Comparison of ENCODE assay signal across 16 mouse cellular contexts in genomic region chr17:43357902-43358539, GRCm38 (mm10). TPM values are rescaled to one million over a fixed set of nuclear protein-coding genes. Genes with fewer than 3 reads are reported as not detected.
DNase-seq lines count a peak whose midpoint lies in the region; ATAC-seq and TF ChIP-seq lines count a peak whose summit lies in the region.
"Had no signal": no experiment of that assay in that cellular context is flagged by ENCODE, and none has a peak within 500 bp of the region (broad histone marks: within the 10 kb centered on the region; RNA-seq: fewer than 3 reads in every experiment).

No protein-coding gene starts in this region.

- TF ChIP-seq EP300 in stomach, postnatal 0 days (optimal IDR thresholded peaks at IDR 0.05) = no peak

- H3K27me3 ChIP-seq in heart, embryonic 10.5 days (ENCODE audit: insufficient read depth, poor library complexity, severe bottlenecking) = 0 out of 2 replicates have a peak, but pooled peaks cover 5% of the 10 kb centered on the region
- H3K27me3 ChIP-seq in neural tube, embryonic 12.5 days (replicated peaks) = no peaks in the 10 kb centered on the region
- H3K27me3 ChIP-seq in limb, embryonic 13.5 days = no peaks in the 10 kb centered on the region
- H3K27me3 ChIP-seq in stomach, postnatal 0 days (ENCODE audit: control insufficient read depth, insufficient read depth, low read length) = no peaks in the 10 kb centered on the region

- no peak overlapping the region for H3K9ac ChIP-seq in neural tube, embryonic 12.5 days
- H3K9ac ChIP-seq in limb, embryonic 13.5 days = no peak overlapping the region
- H3K9ac ChIP-seq in stomach, postnatal 0 days (ENCODE audit: low read length) = no peak overlapping the region
- H3K9ac ChIP-seq: liver, embryonic 13.5 days had no signal

- peaks cover 35% of the 10 kb centered on the region for H3K4me1 ChIP-seq in heart, embryonic 10.5 days
- H3K4me1 ChIP-seq in neural tube, embryonic 12.5 days = peaks cover 4% of the 10 kb centered on the region; the same call in 1 of the 2 replicates
- peaks cover 13% of the 10 kb centered on the region for H3K4me1 ChIP-seq in limb, embryonic 13.5 days
- H3K4me1 ChIP-seq in stomach, postnatal 0 days (replicated peaks; ENCODE audit: control insufficient read depth, insufficient read depth) = no peaks in the 10 kb centered on the region

- no peak for TF ChIP-seq CTCF in stomach, postnatal 0 days (IDR thresholded peaks at IDR 0.05; ENCODE audit: low read depth)

- no peak for DNase-seq in heart, embryonic 10.5 days (ENCODE audit: low spot score)
- no peak for DNase-seq in heart, adult 18-20 months
- no peak for DNase-seq in neural tube, embryonic 10.5 days (ENCODE audit: extremely low spot score, low spot score)
- no peak for DNase-seq in stomach, postnatal 0 days (ENCODE audit: low spot score)
- no peak for DNase-seq in adrenal gland, postnatal 36 days
- DNase-seq: adrenal gland, postnatal 10 days; cerebellum, adult 9-10 months; gastrocnemius, postnatal 36 days; kidney, adult 11 months; layer of hippocampus, adult 9-11 months; liver, embryonic 13.5 days; right cerebral cortex, postnatal 14 days had no signal

- H3K36me3 ChIP-seq in heart, embryonic 10.5 days = no peaks in the 10 kb centered on the region
- H3K36me3 ChIP-seq in neural tube, embryonic 12.5 days = no peaks in the 10 kb centered on the region
- H3K36me3 ChIP-seq in limb, embryonic 13.5 days = no peaks in the 10 kb centered on the region
- H3K36me3 ChIP-seq in stomach, postnatal 0 days (ENCODE audit: control insufficient read depth, insufficient read depth, low read length) = no peaks in the 10 kb centered on the region
- H3K36me3 ChIP-seq: liver, embryonic 13.5 days had no signal

- no peak for ATAC-seq in neural tube, embryonic 12.5 days (ENCODE audit: low FRiP score, low read depth)
- ATAC-seq in limb, embryonic 13.5 days (ENCODE audit: low FRiP score, low read depth) = no peak
- no peak for ATAC-seq in stomach, postnatal 0 days (ENCODE audit: low FRiP score, low TSS enrichment)
- ATAC-seq in cerebellum, adult (ENCODE audit: insufficient number of reproducible peaks, low FRiP score, low TSS enrichment) = no peak
- ATAC-seq: Patski had no signal

- H3K9me3 ChIP-seq in heart, embryonic 10.5 days = no peaks in the 10 kb centered on the region
- no peaks in the 10 kb centered on the region for H3K9me3 ChIP-seq in neural tube, embryonic 12.5 days
- H3K9me3 ChIP-seq in limb, embryonic 13.5 days = no peaks in the 10 kb centered on the region
- H3K9me3 ChIP-seq in stomach, postnatal 0 days (ENCODE audit: control insufficient read depth, low read length) = no peaks in the 10 kb centered on the region
- H3K9me3 ChIP-seq: liver, embryonic 13.5 days had no signal

- 30% methylated on average over 9 of the region's 9 CpGs for WGBS in heart, embryonic 10.5 days
- WGBS in neural tube, embryonic 12.5 days = 12% methylated on average over 9 of the region's 9 CpGs
- WGBS in limb, embryonic 13.5 days = 12% methylated on average over 9 of the region's 9 CpGs
- whole genome bisulfite sequencing in stomach, postnatal 0 days = 24% methylated on average over 9 of the region's 9 CpGs

- peak overlapping the region; percentile 20; the same call in 1 of the 2 replicates for H3K4me2 ChIP-seq in neural tube, embryonic 12.5 days (replicated peaks)
- peak overlapping the region; percentile 32; the same call in 1 of the 2 replicates for H3K4me2 ChIP-seq in limb, embryonic 13.5 days (replicated peaks)
- no peak overlapping the region for H3K4me2 ChIP-seq in stomach, postnatal 0 days (replicated peaks; ENCODE audit: low read depth)
- H3K4me2 ChIP-seq: liver, embryonic 13.5 days had no signal

- H3K4me3 ChIP-seq in heart, embryonic 10.5 days = no peak overlapping the region
- H3K4me3 ChIP-seq in neural tube, embryonic 12.5 days = no peak overlapping the region
- no peak overlapping the region for H3K4me3 ChIP-seq in limb, embryonic 13.5 days
- H3K4me3 ChIP-seq in stomach, postnatal 0 days (ENCODE audit: low read depth, low read length) = no peak overlapping the region
- H3K4me3 ChIP-seq: liver, embryonic 13.5 days had no signal

- peak overlapping the region; percentile 44 for H3K27ac ChIP-seq in heart, embryonic 10.5 days
- no peak overlapping the region for H3K27ac ChIP-seq in neural tube, embryonic 12.5 days
- H3K27ac ChIP-seq in limb, embryonic 13.5 days = no peak overlapping the region
- no peak overlapping the region for H3K27ac ChIP-seq in stomach, postnatal 0 days (replicated peaks)
- H3K27ac ChIP-seq: liver, embryonic 13.5 days had no signal

RNA-seq across cellular contexts. Expression of gene Adgrf5, which starts 2.2 kb away (rescaled TPM):
- 12.6 and 19.4 TPM in 2 replicates for polyA plus RNA-seq in heart, embryonic 10.5 days (2016; fragmentation: Nextera tagmentation; extraction: Ambion mirVana)
- 100 to 1,000 TPM; 168 to 185 TPM for total RNA-seq in heart, adult 18-20 months (2021)
- polyA plus RNA-seq in neural tube, embryonic 12.5 days (2016; fragmentation: Nextera tagmentation; extraction: Ambion mirVana) = 10.7 and 12.2 TPM in 2 replicates
- polyA plus RNA-seq in limb, embryonic 13.5 days (2015; fragmentation: Nextera tagmentation; extraction: Ambion mirVana) = 9.0 and 11.6 TPM in 2 replicates
- polyA plus RNA-seq in stomach, postnatal 0 days (2015; fragmentation: Nextera tagmentation; extraction: Ambion mirVana) = 3.2 and 3.6 TPM in 2 replicates
- total RNA-seq in adrenal gland, postnatal 36 days (2021) = 100 to 1,000 TPM in 1 of 2 experiments, 10 to 100 TPM in 1; 74.0 to 137 TPM
